Mouse (Mus musculus) heart, embryonic 14.5 days (tissue): ENCODE measurements at regions not wholly inside any gene's neighbourhood (a gene's known extent, or its start where the extent isn't known, plus 50 kb on each side); places are given as distances from the start of the nearest gene placed in this dataset.
A peak's percentile ranks its signal among the peaks of the same experiment; 100 is the strongest.

Experiments
- ATAC-seq: fragments of 200-750 bp; cut with Nextera tagmentation; 2 replicates; pipeline ENCODE4 v1.8.0; 2017; ENCODE audit warnings: low read depth, moderate TSS enrichment; ENCODE audit not compliant: insufficient number of reproducible peaks, insufficient read depth, low FRiP score
- H3K27ac ChIP-seq, 2 experiments: fragments of 200-500 bp in 1 of 2; fragments of 300-500 bp in 1 of 2; sonication (generic) in 1 of 2; replicated peaks in 1 of 2; 2 replicates each; pipeline ENCODE4 v1.5.1; 2012 to 2014; ENCODE audit warnings: low read depth in 2 of 2, low read length in 2 of 2, control low read depth in 1 of 2, mild to moderate bottlenecking in 1 of 2, mixed read lengths in 1 of 2; ENCODE audit not compliant: control insufficient read depth in 1 of 2, insufficient read depth in 1 of 2
- H3K27me3 ChIP-seq: fragments of 300-500 bp; sonication (generic); 2 replicates; pipeline ENCODE4 v1.6.1; 2014; ENCODE audit warnings: mild to moderate bottlenecking, low read length, control low read depth; ENCODE audit not compliant: control insufficient read depth, insufficient read depth
- H3K36me3 ChIP-seq: fragments of 300-500 bp; sonication (generic); 2 replicates; pipeline ENCODE4 v1.6.1; 2014; ENCODE audit warnings: mild to moderate bottlenecking, control low read depth, low read length, mixed read lengths; ENCODE audit not compliant: control insufficient read depth, insufficient read depth
- H3K4me1 ChIP-seq, 2 experiments: fragments of 200-500 bp in 1 of 2; fragments of 300-500 bp in 1 of 2; sonication (generic) in 1 of 2; 2 replicates each; pipeline ENCODE4 v1.6.1; 2012 to 2014; ENCODE audit warnings: low read length in 2 of 2, control low read depth in 1 of 2, mixed read lengths in 1 of 2; ENCODE audit not compliant: control insufficient read depth in 2 of 2, insufficient read depth in 2 of 2
- H3K4me2 ChIP-seq: fragments of 300-500 bp; sonication (generic); 2 replicates; pipeline ENCODE4 v1.6.1; 2014; ENCODE audit warnings: mild to moderate bottlenecking, low read length
- H3K4me3 ChIP-seq, 2 experiments: fragments of 200-500 bp in 1 of 2; fragments of 300-500 bp in 1 of 2; sonication (generic) in 1 of 2; 2 replicates each; pipeline ENCODE4 v1.5.1; 2012 to 2014; ENCODE audit warnings: low read length in 2 of 2, mild to moderate bottlenecking in 2 of 2, control low read depth in 1 of 2, low read depth in 1 of 2, moderate library complexity in 1 of 2; ENCODE audit not compliant: control insufficient read depth in 1 of 2, insufficient read depth in 1 of 2
- H3K9ac ChIP-seq: fragments of 300-500 bp; sonication (generic); 2 replicates; pipeline ENCODE4 v1.6.1; 2014; ENCODE audit warnings: mild to moderate bottlenecking, low read length
- H3K9me3 ChIP-seq: fragments of 300-500 bp; sonication (generic); 2 replicates; pipeline ENCODE4 v1.6.1; 2016; ENCODE audit warnings: low read length, control low read depth; ENCODE audit not compliant: control insufficient read depth
- WGBS: fragments of 180-500 bp; shearing (Covaris S2); extraction: QIAGEN DNeasy Blood & Tissue Kit; methylation state at CpG from one replicate; pipeline ENCODE4 v1.1.7; 2014; 5-methylcytosine and 5-hydroxymethylcytosine counted together

GRCm38 (mm10) chr6:50804477-50805005 is 150.3 kb upstream of the Npvf start:
- WGBS = 90% methylated on average over 4 of the region's 4 CpGs
- no peak for ATAC-seq
- H3K9me3 ChIP-seq = no peaks in the 10 kb centered on the region
- no peaks in the 10 kb centered on the region for H3K27me3 ChIP-seq
- no peak overlapping the region for H3K4me3 ChIP-seq
- no peak overlapping the region for H3K27ac ChIP-seq
- no peak overlapping the region for H3K4me2 ChIP-seq
- peaks cover 8 to 14% of the 10 kb centered on the region in 2 experiments; a peak in 3 of 4 replicates for H3K4me1 ChIP-seq
- no peak overlapping the region for H3K9ac ChIP-seq
- H3K36me3 ChIP-seq = no peaks in the 10 kb centered on the region

- H3K27me3 ChIP-seq = no peaks in the 10 kb centered on the region
- H3K4me2 ChIP-seq = peak overlapping the region; percentile 48
- peaks cover 13 to 15% of the 10 kb centered on the region in 2 experiments; a peak in 3 of 4 replicates for H3K4me1 ChIP-seq
- peak overlapping the region; percentile 77 to 83 for H3K27ac ChIP-seq
- no peak overlapping the region for H3K4me3 ChIP-seq
- ATAC-seq = no peak
- H3K9ac ChIP-seq = no peak overlapping the region; the same call in 1 of the 2 replicates
- 20% methylated on average over 7 of the region's 7 CpGs for WGBS
- no peaks in the 10 kb centered on the region for H3K9me3 ChIP-seq
- no peaks in the 10 kb centered on the region for H3K36me3 ChIP-seq
Measured at GRCm38 (mm10) chr6:50806376-50807077, 152.3 kb upstream of the Npvf start.

- Histone ChIP-seq H3K27ac (peak overlapping the region; percentile 77 to 83), H3K9ac (peak overlapping the region; percentile 28; the same call in 1 of the 2 replicates), H3K4me1 (peaks cover 13 to 15% of the 10 kb centered on the region in 2 experiments; a peak in 3 of 4 replicates), H3K4me3 (peak overlapping the region in 1 of 2 experiments; percentile 4; a peak in 1 of 4 replicates), H3K9me3 (no peaks in the 10 kb centered on the region), H3K36me3 (no peaks in the 10 kb centered on the region), H3K4me2 (peak overlapping the region; percentile 48), H3K27me3 (no peaks in the 10 kb centered on the region)
- peak; percentile 88 for ATAC-seq
- 43% methylated on average over 19 of the region's 19 CpGs for WGBS
Measured at GRCm38 (mm10) chr6:50807187-50808012, 153.2 kb upstream of the Npvf start.

GRCm38 (mm10) chr6:50808126-50808525 is 153.9 kb upstream of the Npvf start:
- ATAC-seq = no peak
- H3K27ac ChIP-seq = peak overlapping the region; percentile 77 to 83
- H3K4me3 ChIP-seq = peak overlapping the region in 1 of 2 experiments; percentile 4; a peak in 1 of 4 replicates
- no peaks in the 10 kb centered on the region for H3K36me3 ChIP-seq
- H3K4me2 ChIP-seq = peak overlapping the region; percentile 48
- peak overlapping the region; percentile 28; the same call in 1 of the 2 replicates for H3K9ac ChIP-seq
- H3K9me3 ChIP-seq = no peaks in the 10 kb centered on the region
- H3K4me1 ChIP-seq = peaks cover 13 to 15% of the 10 kb centered on the region in 2 experiments; a peak in 3 of 4 replicates
- 17% methylated on average over 4 of the region's 4 CpGs for WGBS
- no peaks in the 10 kb centered on the region for H3K27me3 ChIP-seq

- ATAC-seq = no peak
- 54% methylated on average over 24 of the region's 24 CpGs for WGBS
- Histone ChIP-seq H3K27me3 (no peaks in the 10 kb centered on the region), H3K9me3 (no peaks in the 10 kb centered on the region), H3K4me1 (peaks cover 13 to 15% of the 10 kb centered on the region in 2 experiments; a peak in 3 of 4 replicates), H3K36me3 (no peaks in the 10 kb centered on the region), H3K9ac (peak overlapping the region; percentile 45; the same call in 1 of the 2 replicates), H3K4me3 (no peak overlapping the region), H3K4me2 (peak overlapping the region; percentile 26; the same call in 1 of the 2 replicates), H3K27ac (peak overlapping the region; percentile 15 to 16; a peak in 1 of 4 replicates)
Measured at GRCm38 (mm10) chr6:50808811-50809668, 154.8 kb upstream of the Npvf start.

- peak overlapping the region in 1 of 2 experiments; percentile 15; a peak in 1 of 4 replicates for H3K27ac ChIP-seq
Measured at GRCm38 (mm10) chr6:50809669-50809983, 155.4 kb upstream of the Npvf start.

More at GRCm38 (mm10) chr6:50809669-50809983, 155.4 kb upstream of the Npvf start:
- peak overlapping the region; percentile 45; the same call in 1 of the 2 replicates for H3K9ac ChIP-seq
- no peak overlapping the region for H3K4me3 ChIP-seq
- peak overlapping the region; percentile 26; the same call in 1 of the 2 replicates for H3K4me2 ChIP-seq
- peaks cover 13 to 15% of the 10 kb centered on the region in 2 experiments; a peak in 3 of 4 replicates for H3K4me1 ChIP-seq
- ATAC-seq = no peak
- whole genome bisulfite sequencing = 19% methylated on average over 4 of the region's 4 CpGs
- H3K36me3 ChIP-seq = no peaks in the 10 kb centered on the region
- H3K27me3 ChIP-seq = no peaks in the 10 kb centered on the region
- H3K9me3 ChIP-seq = no peaks in the 10 kb centered on the region
